Mouse (Mus musculus): ENCODE results near the gene Galntl6.

The Galntl6 gene

DNA sequence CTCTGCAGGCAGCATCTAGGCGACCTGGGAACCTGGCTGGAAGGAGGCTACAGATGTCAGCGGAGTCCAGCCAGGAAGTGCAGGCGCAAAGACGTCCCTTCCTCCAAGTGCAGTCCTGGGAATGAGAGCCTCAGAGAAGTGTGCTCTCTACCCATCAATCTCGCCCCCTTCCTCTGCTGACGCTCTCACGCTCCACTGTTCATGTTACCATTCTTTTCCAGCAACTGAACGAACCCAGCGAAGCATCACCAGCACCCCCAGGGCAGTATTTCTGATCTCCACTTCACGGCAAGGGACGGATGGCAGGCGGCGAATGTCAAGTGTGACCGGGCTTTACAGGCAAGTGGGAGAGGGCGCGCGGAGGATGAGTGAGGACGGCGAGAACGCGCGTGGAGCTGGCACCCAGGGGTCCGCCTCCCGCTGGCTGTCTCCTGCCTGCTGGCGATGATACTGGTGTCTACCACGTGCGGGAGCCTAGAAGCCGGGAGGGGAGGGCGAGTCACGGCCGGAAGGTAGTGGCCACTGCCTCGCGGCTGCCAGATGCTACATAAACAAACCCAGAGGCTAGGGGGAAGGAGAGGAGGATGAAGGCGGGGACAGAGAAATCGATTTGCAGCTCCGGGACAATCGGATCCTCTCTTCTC is at the start of gene Galntl6:
Gene Galntl6, minus strand, starts transcription at position 445 of the 644 bp plus-strand sequence.
- no peak for DNase-seq (ENCODE audit: extremely low spot score)

DNA sequence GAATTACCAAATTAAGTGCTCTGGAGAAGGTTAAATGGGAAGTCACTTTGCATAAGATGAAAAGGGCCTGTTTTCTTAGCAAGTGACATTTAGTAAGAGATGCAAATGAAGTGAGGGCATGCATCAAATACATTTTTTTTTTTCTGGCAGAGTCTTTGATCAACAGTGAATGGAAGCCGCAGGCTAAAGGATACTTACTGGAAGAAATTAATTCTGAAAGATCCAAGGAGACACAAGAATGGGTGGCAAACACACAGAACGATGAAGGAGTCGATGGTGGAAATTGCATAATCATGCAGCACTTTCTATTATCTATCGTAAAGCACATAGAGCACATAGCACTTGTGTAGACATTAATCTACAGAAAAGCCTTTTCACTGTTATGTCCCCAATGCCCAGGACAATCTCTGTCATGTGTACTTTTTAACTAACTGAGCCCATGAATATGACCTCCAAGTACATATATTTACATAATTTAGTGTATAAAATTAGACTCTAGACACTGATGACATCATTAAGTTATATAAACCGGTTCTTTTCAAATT is 44.8 kb upstream of the Galntl6 start:
- no peak for DNase-seq (ENCODE audit: extremely low spot score)

- no peak for DNase-seq (ENCODE audit: extremely low spot score)
Measured at GRCm38 (mm10) chr8:58943773-58944172, 31.3 kb upstream of the Galntl6 start.

DNA sequence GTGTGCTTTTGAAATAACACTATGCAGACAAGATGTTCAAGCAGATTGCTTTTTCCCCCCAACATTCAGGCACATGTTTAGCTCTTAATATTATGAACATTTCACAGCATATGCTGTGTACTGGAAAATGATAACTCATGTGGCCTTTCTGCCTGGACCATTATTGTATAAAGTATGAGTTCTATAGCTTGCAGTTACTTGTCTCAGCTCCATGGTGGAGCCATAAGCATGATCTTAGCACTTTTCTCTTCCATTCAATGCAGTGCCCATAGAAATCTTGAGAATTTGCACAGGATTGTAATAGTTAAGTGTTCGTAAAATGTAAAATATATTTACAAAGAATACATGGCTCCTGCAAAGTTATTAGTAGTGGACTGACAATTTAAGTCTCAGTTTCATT is 18.6 kb upstream of the Galntl6 start:
- no peak for DNase-seq (ENCODE audit: extremely low spot score)

DNA sequence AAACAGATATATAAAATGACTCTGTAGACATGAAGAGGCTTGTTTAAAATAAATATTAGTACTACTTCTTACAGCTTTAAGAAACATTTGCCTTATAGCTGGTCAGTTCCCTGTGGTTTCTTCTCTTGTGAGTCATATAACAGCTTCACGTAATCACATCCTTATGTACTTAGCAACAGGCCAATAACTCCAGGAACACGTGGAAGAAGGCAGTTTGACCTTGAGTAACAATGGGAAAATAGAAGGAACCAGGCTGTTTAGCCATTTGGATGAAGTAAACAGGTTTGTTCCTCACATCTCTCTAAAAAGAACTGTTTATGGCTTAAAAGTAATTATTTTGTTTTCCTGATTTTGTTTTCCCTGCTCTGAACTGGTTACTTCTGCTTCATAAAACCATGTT is 2.7 kb upstream of the Galntl6 start:
- DNase-seq (ENCODE audit: extremely low spot score) = no peak

DNA sequence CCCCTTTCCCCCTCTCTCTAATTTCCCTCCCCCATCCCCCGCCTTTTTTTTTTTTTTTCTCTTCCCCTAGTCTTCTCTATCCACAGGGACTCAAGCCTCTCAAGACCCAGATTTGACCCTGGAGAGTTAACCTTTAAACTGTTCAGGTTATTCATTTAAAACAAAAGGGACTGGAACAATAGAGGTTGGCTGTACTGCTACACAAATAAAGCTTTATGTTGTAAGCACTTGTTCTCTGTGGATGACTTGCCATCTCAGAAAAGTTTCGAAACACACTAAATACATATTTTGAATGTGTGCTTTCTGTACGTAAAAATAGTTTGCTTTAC is 1.2 kb upstream of the Galntl6 start:
- DNase-seq (ENCODE audit: extremely low spot score) = peak; percentile 2

DNA sequence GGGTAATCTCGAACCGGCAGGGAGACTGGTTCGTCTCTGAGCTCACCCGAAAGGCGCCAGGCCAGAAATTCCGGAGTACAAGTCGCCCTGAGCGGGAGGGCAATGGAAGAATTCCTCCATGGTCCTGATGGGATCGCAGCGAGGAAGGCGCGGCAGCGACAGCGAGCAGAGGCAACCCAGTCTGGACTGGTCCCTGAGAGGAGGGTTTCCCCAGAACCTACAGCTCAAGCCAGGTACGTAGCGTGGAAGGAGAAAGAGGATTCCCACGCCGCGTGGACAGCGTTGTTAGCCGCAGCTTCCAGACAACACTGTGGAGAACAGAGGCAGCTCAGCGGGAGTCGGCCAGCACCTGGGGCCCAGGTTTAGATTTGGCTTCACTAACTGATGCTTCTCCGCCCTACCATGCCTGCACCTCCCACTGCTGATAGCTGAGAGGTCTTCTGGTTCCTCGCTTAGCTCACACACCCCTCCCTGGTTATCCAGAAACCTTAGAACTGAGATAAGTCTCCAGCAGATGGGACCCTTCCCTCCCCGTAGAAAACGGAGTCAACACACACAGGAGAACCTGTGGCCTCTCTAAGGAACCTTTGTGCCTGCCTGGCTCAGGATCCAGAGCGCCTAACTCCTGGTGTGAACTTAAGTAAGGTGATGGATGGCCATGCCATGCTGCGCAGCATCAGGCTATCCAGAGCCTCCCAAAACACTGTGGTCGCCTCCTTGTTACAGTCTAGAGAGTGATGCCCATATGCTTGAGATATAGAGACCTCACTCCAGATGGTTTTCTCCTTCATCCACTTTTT is 600 bp upstream of the Galntl6 start:
- DNase-seq (ENCODE audit: extremely low spot score) = peak; percentile 55

GRCm38 (mm10) chr8:58911677-58912076 is 763 bp downstream of the Galntl6 start, which contains the start of gene BC030500:
BC030500 (plus strand) TSS chr8:58911755.
- DNase-seq (ENCODE audit: extremely low spot score) = peak; percentile 21

DNA sequence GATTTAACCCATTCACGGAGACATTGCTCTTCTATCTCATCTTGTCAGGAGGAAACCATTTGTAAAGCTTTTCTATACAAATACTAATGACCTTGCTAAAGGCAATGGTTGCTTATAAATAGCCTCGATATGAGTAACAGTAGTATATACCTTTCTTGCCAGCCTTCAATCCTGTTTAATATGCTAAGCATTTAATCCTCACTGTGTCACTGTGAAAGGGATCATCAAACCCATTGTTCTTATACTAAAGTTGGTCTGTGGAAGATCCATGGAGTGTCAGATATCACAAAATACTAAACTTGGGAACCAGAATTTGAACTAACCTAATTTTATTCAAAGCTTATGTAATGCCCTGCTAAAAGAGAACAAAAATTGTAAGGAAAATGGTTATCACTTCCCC is 8.0 kb downstream of the Galntl6 start:
- DNase-seq (ENCODE audit: extremely low spot score) = no peak

DNA sequence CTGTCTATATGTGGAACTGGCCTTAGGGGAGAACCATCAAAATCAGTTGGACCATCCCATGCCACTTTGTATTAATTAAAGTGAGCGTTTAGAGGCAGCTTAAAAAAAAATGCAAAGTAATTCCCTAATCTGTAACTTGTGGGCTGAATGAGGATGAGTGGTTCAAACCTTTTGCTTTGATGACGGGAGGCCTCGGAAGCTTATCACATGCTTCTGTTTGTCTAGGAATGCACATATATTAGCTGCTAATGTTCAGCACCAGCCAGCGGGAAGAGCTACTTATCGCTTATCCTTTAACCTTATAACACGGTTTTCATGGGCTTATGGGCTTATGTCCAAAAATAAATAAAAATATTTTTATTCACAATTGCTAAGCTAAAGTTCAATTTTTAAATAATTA is 16.5 kb downstream of the Galntl6 start:
- no peak for DNase-seq (ENCODE audit: extremely low spot score)

DNA sequence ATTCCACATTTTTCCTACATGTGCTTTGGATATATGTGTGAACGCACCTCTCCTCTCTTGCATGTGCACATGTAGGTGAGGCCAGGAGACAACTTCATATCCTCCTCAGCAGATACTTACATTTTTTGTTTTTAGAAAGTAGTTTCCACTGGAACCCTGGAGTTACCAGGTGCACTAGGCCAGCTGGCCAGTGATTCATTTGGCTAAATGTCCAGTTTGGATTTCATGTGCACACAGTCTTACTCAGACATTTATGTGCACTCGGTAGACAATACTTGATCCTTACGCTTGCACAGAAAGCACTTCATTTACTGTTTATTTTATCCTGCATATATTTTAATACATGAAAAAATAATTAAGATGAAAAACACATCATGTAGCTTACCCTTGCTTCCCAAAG is 21.8 kb downstream of the Galntl6 start:
- no peak for DNase-seq (ENCODE audit: extremely low spot score)

DNA sequence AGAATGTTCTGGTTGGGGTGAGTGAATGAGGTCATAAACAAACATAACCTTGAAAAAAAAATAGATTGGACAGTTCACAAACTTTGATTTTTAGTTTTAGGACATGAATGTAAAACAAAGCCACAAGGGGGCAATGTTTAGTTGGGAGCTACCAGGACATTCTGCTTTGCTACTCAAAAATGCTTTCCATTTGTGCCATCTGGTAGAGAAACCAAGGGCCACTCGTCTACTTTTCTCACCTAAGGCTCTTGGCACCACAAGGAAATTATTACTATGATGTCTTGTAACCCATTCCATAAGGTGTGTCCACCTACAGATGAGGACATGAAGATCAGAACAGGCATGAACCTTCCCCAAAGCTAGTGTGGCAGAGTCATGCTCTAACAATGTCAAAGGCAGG is 26.0 kb downstream of the Galntl6 start:
- peak; percentile 15 for DNase-seq (ENCODE audit: extremely low spot score)

DNA sequence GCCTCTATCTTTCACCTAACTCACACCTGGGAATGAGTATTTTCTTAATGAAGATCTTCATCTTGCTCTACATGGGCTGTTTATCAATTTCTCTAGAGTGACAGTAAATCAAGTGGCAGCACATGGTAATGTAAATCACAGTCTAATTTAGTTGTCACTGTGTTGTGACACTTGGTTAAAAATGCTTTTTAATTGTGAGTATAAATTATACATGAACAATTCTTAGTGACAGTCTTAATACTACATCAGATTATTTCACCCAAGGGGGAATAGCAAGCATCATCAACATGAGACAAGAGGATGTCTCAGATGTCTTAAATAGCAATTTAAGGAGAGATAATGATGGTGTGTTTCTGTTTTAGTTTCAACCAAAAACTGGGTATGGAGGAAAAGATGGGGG is 88.1 kb downstream of the Galntl6 start:
- no peak for DNase-seq (ENCODE audit: extremely low spot score)

DNA sequence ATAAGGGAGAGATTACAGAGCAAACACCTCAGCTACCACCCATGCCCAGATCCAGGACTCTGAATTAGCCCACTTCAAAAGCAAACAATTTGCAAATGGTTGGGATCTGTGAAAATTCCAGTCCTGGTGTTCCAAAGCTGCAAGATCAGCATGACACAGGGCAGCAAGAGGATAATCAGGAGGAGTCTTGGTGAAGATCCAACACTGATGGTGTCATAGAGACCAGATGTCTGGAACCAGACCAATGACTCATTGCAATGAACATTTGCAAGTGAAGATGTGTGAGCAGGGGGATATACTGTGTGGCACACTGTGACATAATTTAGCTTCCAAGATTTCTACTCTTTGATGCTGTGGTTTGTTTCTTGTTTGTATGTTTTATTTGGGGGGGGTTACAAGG is 107.2 kb downstream of the Galntl6 start:
- DNase-seq (ENCODE audit: extremely low spot score) = no peak

GRCm38 (mm10) chr8:58801847-58802246 is 110.6 kb downstream of the Galntl6 start:
- no peak for DNase-seq (ENCODE audit: extremely low spot score)

DNA sequence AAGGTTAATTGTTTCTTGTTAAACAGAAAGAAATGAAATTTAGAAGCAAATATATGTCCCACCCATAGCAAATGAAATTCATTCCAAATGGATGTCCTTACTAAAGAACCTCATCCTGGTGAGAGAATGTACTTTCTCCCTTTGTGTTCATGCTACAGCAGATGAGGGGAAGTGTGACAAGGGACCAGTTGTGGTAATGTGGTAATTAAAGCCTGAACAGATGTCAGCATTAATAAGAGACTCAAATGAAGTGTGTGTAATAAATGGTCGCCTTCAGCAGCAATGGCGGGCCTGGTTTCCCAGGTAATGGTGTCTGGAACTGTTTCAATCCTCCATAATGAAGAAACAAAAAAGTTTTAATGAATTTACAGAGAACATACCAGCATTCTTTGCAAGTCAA is 158.7 kb downstream of the Galntl6 start:
- no peak for DNase-seq (ENCODE audit: extremely low spot score)

GRCm38 (mm10) chr8:58737963-58738362 is 174.5 kb downstream of the Galntl6 start:
- no peak for DNase-seq (ENCODE audit: extremely low spot score)

- no peak for DNase-seq (ENCODE audit: extremely low spot score)
Measured at GRCm38 (mm10) chr8:58691761-58692160, 220.7 kb downstream of the Galntl6 start.

DNA sequence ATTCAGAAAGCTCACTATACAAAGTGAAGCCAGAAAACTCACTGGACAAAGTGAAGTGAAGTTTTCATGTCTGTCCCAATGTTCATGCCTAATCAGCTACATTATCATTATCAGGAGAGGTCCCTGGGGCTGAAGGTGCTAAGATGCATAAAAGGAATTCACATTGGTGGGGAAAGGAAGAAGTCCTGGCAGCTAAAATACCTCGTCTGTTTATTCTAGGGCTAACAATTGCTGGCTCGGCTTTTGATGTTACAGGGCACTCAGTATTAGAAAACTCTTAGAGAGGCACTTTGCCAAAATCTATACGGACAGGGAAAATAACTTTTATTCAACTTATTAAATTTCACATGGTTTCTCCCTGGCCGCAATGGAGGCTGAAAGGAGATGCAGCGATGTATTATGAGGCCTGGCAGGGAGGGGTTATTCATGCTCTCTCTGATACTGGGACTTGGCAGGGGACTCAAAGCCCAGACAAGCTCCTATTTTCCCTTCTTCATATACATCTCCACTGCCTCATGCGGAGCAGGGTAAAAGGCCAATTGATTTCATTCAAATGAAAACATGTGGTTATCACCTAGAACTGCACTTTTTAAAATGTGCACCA is 234.5 kb downstream of the Galntl6 start:
- DNase-seq (ENCODE audit: extremely low spot score) = peak; percentile 14

- DNase-seq (ENCODE audit: extremely low spot score) = no peak
Measured at GRCm38 (mm10) chr8:58669075-58669474, 243.4 kb downstream of the Galntl6 start.

DNA sequence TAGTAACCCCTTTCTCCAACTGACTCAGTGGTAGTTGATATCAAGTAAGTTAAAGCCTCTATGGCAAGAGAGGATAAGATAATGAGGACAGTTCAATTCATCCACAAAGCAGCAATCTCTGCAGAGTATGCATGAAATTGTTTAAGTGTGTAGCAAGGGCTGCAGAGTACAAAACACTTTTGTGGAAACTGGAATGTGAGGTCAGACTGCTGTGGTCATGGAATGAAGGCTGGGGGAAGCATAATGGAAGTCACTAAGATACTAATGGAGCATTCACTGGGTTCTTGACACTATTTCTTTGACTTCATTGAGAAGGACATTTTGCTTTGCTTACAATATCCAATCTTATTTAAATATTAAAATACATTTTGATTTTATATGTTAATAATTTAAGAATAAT is 252.4 kb downstream of the Galntl6 start:
- DNase-seq (ENCODE audit: extremely low spot score) = peak; percentile 2

GRCm38 (mm10) chr8:58655631-58656030 is 256.8 kb downstream of the Galntl6 start:
- no peak for DNase-seq (ENCODE audit: extremely low spot score)

DNA sequence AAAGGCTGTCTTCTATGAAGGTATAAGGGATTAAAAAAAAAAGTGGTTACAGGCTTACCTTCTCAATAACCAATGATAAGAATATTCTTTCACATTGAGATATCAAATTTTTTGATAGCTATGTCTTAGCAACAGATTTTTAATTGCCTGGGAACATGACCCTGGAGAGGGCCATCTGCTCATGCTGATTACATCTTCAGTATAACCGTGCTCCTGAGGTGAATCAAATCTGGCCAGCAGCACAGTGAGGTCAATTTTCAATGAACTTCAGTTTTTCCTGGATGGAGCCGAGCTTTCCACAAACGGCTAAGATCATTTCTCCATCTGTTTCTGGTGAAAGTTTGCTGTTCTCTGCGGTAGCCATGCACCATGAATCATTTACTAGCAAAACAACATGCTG is 306.0 kb downstream of the Galntl6 start:
- no peak for DNase-seq (ENCODE audit: extremely low spot score)

Data from embryo, embryonic 9.5 days (tissue).